Mouse (Mus musculus) cortical plate, adult 2 months (tissue): ENCODE measurements around the gene Cd300ld4.

Experiments
- CTCF ChIP-seq: fragments of 200-500 bp; IDR thresholded peaks from 2 replicates; pipeline ENCODE4 v1.5.1; 2011; ENCODE audit warnings: mild to moderate bottlenecking, control low read depth, low read length; ENCODE audit not compliant: insufficient read depth; ENCODE audit errors: extremely low read depth
- POLR2A ChIP-seq: fragments of 200-500 bp; IDR thresholded peaks from 2 replicates; pipeline ENCODE4 v1.6.1; 2011; ENCODE audit warnings: mild to moderate bottlenecking, low read length, control low read depth; ENCODE audit not compliant: insufficient read depth; ENCODE audit errors: extremely low read depth

DNA sequence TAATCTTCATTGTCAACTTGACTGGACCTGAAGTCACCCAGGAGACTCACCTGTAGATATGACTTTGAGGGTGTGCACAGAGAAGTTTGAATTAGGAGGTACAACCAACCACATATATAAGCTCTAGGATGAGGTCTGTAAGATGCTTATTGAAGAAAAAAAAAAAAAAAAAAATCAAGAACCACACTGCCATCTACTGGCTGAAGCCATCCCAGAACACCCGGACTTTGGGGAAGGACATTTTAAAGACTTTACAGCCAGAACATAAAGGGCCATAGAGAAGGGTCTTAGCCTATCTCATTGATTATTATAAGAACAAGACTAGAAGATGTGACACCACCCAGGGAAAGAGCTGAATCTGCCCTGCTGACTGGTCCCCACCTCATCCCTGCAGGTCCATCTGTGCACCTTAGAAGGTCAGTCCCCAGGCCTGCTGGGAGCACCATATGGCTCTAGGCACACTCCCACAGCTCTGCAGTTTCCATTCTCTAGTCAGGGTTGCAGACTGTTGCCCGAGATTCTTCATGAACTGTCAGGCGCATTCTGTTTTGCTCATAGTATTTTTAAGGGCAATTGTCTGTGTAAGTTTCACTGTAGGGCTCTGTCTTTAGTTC is 22.6 kb upstream of the Cd300ld4 start:
- TF ChIP-seq POLR2A (no peak), CTCF (peak; percentile 34; the same call in 1 of the 2 replicates)
